Mouse (Mus musculus) gastrocnemius, postnatal 36 days (tissue): Measurements from ENCODE around the gene Abtb2. TPM values are rescaled to one million over a fixed set of nuclear protein-coding genes. Genes with fewer than 3 reads are reported as not detected.
A peak's percentile ranks its signal among the peaks of the same experiment; 100 is the strongest.

Experiments used
- DNase-seq, 2 experiments: peaks; one replicate each; pipeline ENCODE4 v3.0.0; 2022
- intact Hi-C: fragments of 180-260 bp; cut with DNase I; formaldehyde crosslinking; loops from one replicate; pipeline ENCODE4 v1.15.1; 2025
- total RNA-seq, 2 experiments: library from RNA; stranded (reverse); gene quantifications; 2 replicates each; pipeline ENCODE4 v1.2.3; 2021

The Abtb2 gene
- total RNA-seq, 2 experiments from 2014 or later: 6.3 to 6.7 TPM

- intact Hi-C loops: no loop called here
- peak in 1 of 2 experiments; percentile 60 for DNase-seq
Observed at GRCm38 (mm10) chr2:103609499-103609898, 43.4 kb downstream of the Abtb2 start.

GRCm38 (mm10) chr2:103610831-103611535 lies 44.9 kb downstream of the Abtb2 start:
- intact Hi-C loops: loop anchor here (5.0 kb wide), 1 partner anchor 44 kb away; the partner anchor contains the start of gene Abtb2

GRCm38 (mm10) chr2:103613865-103614264 lies 47.8 kb downstream of the Abtb2 start:
- intact Hi-C loops: loop anchor here (5.0 kb wide), 1 partner anchor 47 kb away; the partner anchor contains the start of gene Abtb2
- DNase-seq: no peak

More at GRCm38 (mm10) chr2:103610831-103611535, 44.9 kb downstream of the Abtb2 start:
- DNase-seq: no peak

- no peak for DNase-seq
- intact Hi-C loops: no loop called here
Observed at GRCm38 (mm10) chr2:103615028-103615427, 48.9 kb downstream of the Abtb2 start.

- no peak for DNase-seq
- intact Hi-C loops: no loop called here
Observed at GRCm38 (mm10) chr2:103618407-103618806, 52.3 kb downstream of the Abtb2 start.

- no peak for DNase-seq
- intact Hi-C loops: no loop called here
Observed at GRCm38 (mm10) chr2:103622950-103623349, 56.8 kb downstream of the Abtb2 start.

GRCm38 (mm10) chr2:103625349-103625932 lies 59.3 kb downstream of the Abtb2 start:
- no peak for DNase-seq
- intact Hi-C loops: no loop called here

- intact Hi-C loops: no loop called here
- no peak for DNase-seq
Observed at GRCm38 (mm10) chr2:103627101-103627500, 61.0 kb downstream of the Abtb2 start.

GRCm38 (mm10) chr2:103629956-103630355 lies 63.8 kb downstream of the Abtb2 start:
- intact Hi-C loops: no loop called here
- DNase-seq: no peak

- DNase-seq: no peak
- intact Hi-C loops: no loop called here
Observed at GRCm38 (mm10) chr2:103631293-103631717, 65.2 kb downstream of the Abtb2 start.

- DNase-seq: no peak
- intact Hi-C loops: no loop called here
Observed at GRCm38 (mm10) chr2:103632136-103632925, 66.2 kb downstream of the Abtb2 start.

- intact Hi-C loops: no loop called here
- no peak for DNase-seq
Observed at GRCm38 (mm10) chr2:103632926-103633250, 66.8 kb downstream of the Abtb2 start.

- intact Hi-C loops: no loop called here
- DNase-seq: no peak
Observed at GRCm38 (mm10) chr2:103635731-103636487, 69.8 kb downstream of the Abtb2 start.

- intact Hi-C loops: no loop called here
- DNase-seq: no peak
Observed at GRCm38 (mm10) chr2:103637385-103637784, 71.3 kb downstream of the Abtb2 start.

- DNase-seq: no peak
- intact Hi-C loops: no loop called here
Observed at GRCm38 (mm10) chr2:103637943-103638342, 71.8 kb downstream of the Abtb2 start.

GRCm38 (mm10) chr2:103639701-103640100 lies 73.6 kb downstream of the Abtb2 start:
- intact Hi-C loops: no loop called here
- no peak for DNase-seq

- no peak for DNase-seq
- intact Hi-C loops: no loop called here
Observed at GRCm38 (mm10) chr2:103640861-103641260, 74.8 kb downstream of the Abtb2 start.

- intact Hi-C loops: no loop called here
- no peak for DNase-seq
Observed at GRCm38 (mm10) chr2:103643584-103644211, 77.6 kb downstream of the Abtb2 start.

GRCm38 (mm10) chr2:103644418-103644817 lies 78.3 kb downstream of the Abtb2 start:
- intact Hi-C loops: no loop called here

GRCm38 (mm10) chr2:103650314-103650879 lies 84.3 kb downstream of the Abtb2 start:
- no peak for DNase-seq
- intact Hi-C loops: no loop called here

More at GRCm38 (mm10) chr2:103644418-103644817, 78.3 kb downstream of the Abtb2 start:
- no peak for DNase-seq
